Mouse (Mus musculus) left cerebral cortex, adult 9 months (tissue): ENCODE results near the gene Cep19.
A peak's percentile ranks its signal among the peaks of the same experiment; 100 is the strongest.
"Not testable (repeated sequence)": the region's sequence is repeated elsewhere in the genome, so short reads cannot be mapped to it uniquely, and the experiment has no call there.

Source experiments
- DNase-seq, 2 experiments: peaks; one replicate each; pipeline ENCODE4 v3.0.0; 2022; ENCODE audit warnings: low spot score in 2 of 2

Gene Cep19

GRCm38 (mm10) chr16:32099638-32100150, at the start of gene Cep19, which contains the start of gene Pigx:
Cep19 (plus strand) TSS chr16:32099800.
Pigx (minus strand) TSS chr16:32099740.
- peak; percentile 68 to 88 for DNase-seq

GRCm38 (mm10) chr16:32058817-32059216, 40.8 kb upstream of the Cep19 start:
- DNase-seq: no peak

GRCm38 (mm10) chr16:32059840-32060523, 39.6 kb upstream of the Cep19 start:
- no peak for DNase-seq

DNA sequence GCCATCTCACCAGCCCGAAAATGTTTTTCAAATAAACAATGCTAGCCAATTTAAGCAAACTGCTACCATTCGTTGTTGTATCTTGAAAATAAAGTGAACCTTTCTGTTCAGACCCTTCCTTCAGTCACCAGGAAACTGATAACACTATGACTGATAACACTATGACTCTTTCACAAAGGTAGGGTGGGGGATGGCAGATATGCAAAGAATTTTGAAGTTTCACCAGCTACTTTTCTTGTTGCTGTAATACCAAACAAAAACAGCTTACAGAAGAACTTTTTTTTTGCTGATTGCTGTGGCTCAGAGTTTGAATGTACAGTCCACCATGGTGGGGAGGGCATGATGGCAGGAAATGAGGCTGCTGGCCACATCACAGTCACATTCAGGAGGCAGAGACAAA, 37.4 kb upstream of the Cep19 start:
- DNase-seq: no peak

GRCm38 (mm10) chr16:32063900-32064299, 35.7 kb upstream of the Cep19 start:
- DNase-seq: no peak

- no peak for DNase-seq
Observed at GRCm38 (mm10) chr16:32066899-32067298, 32.7 kb upstream of the Cep19 start.

- DNase-seq: no peak
Observed at GRCm38 (mm10) chr16:32068389-32069300, 31.0 kb upstream of the Cep19 start.

GRCm38 (mm10) chr16:32070070-32070469, 29.5 kb upstream of the Cep19 start:
- not testable (repeated sequence) for DNase-seq

- DNase-seq: no peak
Observed at GRCm38 (mm10) chr16:32075762-32076161, 23.8 kb upstream of the Cep19 start.

GRCm38 (mm10) chr16:32076406-32076805, 23.2 kb upstream of the Cep19 start:
- no peak for DNase-seq

DNA sequence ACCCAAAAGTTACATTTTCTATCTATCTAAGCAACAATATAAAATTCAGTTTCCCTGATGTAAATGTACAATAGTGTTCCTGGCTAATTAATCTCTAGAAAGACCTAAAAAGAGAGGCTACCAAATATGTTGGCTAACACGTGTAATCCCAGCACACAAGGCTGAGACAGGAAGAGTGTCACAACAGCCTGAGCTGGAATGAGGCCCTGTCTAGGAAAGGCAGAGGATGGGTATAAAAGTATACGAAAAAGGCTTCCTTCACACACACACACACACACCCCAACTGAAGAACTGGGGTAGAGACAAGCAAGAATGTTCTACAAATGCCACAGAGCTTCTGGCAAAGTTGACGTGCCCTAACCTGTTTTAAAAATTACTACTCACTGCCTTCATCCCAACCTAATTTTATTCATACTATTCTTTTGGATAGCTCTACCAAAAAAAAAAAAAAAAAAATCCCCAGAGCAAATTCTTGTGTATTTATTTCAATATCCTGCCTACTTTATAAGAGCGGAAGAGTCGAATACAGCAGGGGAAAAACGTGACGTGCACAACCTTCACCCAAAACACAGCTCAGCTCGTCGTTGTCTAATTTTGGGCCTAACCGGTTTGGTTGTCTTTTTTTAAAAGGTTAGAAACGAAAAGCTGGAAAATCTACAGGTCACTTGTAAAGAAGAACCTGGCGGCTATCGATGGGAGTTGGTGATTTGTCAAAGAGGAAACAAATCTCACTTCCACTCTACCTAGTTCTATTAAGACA, 21.8 kb upstream of the Cep19 start:
- DNase-seq: no peak

DNA sequence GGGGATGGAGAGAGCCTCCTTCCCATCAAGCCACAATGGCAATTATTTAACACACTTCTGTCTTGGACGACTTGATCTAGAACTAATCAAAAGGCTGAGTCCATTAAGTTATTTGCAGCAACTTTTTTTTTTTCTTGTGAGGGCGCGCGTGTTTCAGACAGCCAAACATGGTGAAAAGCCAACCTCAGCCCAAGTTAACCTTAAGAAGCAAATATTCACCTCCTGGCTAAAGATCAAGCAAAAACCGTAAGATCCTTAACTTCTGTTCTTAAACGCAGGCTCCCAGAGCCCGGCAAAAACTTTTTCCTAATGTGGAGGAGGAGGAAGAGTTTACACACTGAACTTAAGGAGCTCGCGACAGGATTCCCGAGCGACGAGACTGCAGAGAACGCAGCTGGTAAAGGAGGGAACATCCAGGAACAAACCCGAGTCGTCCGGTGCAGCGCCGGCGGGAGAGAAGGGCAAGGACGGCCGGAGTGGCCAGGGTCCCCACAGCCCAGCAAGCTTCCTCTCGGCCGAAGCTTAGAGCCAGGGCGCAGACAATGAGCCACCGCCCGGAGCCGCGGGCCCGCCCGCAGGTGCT, 21.1 kb upstream of the Cep19 start:
- DNase-seq: peak in 1 of 2 experiments; percentile 19

GRCm38 (mm10) chr16:32078991-32079511, 20.5 kb upstream of the Cep19 start, which contains the start of gene Pak2:
Pak2 (minus strand) TSS chr16:32079342.
- peak; percentile 37 to 81 for DNase-seq

DNA sequence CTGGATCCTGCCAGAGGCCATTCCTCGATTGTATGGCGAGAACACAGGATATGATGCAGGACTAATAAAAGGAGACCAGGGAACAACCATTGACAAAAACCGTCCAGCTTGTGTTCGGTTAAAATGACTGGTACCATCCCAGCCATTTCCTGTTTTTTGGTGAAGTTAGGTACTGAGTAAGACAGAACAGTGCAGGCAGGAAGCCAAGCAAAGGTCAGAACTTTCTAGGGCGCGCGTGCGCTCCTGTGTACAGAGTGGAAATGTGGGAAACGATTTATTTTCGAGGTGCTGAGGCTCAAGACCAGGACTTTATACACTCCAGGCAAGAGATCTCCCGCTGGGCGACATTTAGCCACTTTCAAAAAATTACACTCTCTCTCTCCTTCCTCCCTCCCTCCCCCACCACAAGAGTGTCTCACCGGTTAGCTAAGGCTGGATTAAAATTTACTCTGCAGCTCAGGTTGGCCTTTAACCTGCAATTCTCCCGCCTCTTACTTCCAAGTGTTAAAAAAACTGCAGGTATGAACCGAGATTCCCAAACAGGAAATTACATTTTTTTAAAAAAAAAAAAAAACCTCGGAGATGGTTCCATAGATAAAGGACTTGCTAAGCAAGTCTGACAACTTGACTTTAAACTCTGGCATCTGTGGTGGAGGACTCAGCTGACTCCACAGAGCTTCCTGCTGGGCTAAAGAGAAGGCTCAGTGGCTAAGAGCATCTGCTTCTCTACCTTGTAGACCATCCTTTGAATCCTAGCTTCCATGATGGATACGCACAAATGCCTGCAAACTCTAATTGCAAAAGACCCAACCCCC, 11.8 kb upstream of the Cep19 start:
- no peak for DNase-seq

DNA sequence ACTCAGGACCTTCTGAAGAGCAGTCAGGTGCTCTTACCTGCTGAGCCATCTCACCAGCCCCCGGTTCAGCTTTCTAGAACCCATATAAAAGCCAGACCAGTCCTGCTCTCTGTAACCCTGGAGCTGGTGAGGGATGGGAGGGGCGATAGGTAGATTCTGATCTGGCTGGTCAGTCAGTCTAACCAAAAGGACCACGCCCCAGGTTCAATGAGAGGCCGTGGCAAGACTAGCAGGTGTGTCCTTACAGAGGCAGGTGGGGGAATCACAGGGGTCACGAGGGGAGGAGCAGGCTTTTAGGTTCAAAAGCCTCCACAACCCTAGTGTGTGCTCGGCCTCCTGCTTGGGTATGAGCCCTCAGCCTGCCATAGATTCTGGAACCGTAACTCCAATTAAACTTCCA, 8.1 kb upstream of the Cep19 start:
- no peak for DNase-seq

GRCm38 (mm10) chr16:32097757-32098156, 1.8 kb upstream of the Cep19 start:
- not testable (repeated sequence) for DNase-seq

- DNase-seq: peak in 1 of 2 experiments; percentile 19
Observed at GRCm38 (mm10) chr16:32098897-32099637, 533 bp upstream of the Cep19 start.

DNA sequence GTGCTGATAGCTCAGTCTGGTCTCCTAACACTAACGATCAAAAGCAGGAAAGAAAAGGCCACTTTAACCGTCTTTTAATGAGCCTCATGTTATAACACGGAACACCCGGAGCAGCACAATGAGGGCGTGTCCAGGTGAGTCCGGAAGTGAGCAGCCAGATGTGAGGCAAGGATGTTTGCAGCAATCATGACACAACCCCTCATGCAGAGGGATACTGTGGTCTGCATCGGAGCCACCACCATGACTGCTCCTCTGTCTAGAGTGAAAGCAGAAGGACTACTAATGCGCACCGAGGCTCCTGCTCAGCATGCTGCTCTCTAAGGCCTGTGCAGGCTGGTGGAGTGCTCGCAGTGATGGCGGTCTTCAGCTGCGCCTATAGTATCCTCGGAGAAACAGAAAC, 2.7 kb downstream of the Cep19 start:
- no peak for DNase-seq

GRCm38 (mm10) chr16:32105698-32106097, 6.1 kb downstream of the Cep19 start:
- no peak for DNase-seq
